Mouse (Mus musculus): Measurements from ENCODE around the gene 1700061G19Rik. TPM values are rescaled to one million over a fixed set of nuclear protein-coding genes. Genes with fewer than 3 reads are reported as not detected.
A peak's percentile ranks its signal among the peaks of the same experiment; 100 is the strongest.

Gene 1700061G19Rik
- 1 to 10 TPM in 1 of 2 experiments, under 1 TPM in 1; 0.83 to 2.9 TPM for total RNA-seq (2021)
- long read RNA-seq, experiment 1, partial matches to known transcripts = 1 of 1 reads
- long read RNA-seq, experiment 1, other reads (novel, unspliced or antisense) = 0 of 1 reads
- long read RNA-seq, experiment 2, partial matches to known transcripts = 0 of 1 reads
- long read RNA-seq, experiment 2, other reads (novel, unspliced or antisense) = 1 of 1 reads

GRCm38 (mm10) chr17:56874936-56875651, at the start of gene 1700061G19Rik:
1700061G19Rik (plus strand) TSS chr17:56875477.
- DNase-seq (ENCODE audit: low spot score in 2 of 2) = no peak

GRCm38 (mm10) chr17:56826718-56827117, 48.6 kb upstream of the 1700061G19Rik start:
- DNase-seq (ENCODE audit: low spot score in 2 of 2) = no peak

DNA sequence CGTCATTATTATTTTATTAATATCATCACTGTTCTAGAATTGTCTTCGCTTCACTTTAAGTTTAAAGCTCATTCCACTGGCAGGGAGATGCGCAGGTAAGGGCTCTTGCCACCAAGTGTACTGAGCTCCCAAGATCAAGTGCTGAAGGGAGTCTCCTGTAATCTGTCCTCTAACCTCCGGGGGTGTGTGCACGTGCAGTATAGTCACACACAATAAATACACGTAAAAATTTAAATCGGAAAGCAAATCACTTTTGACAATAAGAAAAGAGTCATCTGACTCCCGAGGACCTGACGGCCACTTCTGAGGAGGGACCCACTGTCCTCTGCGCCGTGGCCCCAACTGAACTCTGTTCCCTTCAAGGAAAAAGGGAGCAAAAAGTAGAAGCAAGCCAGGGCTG, 46.1 kb upstream of the 1700061G19Rik start:
- no peak for DNase-seq (ENCODE audit: low spot score in 2 of 2)

- DNase-seq (ENCODE audit: low spot score in 2 of 2) = no peak
These were observed 45.5 kb upstream of the 1700061G19Rik start for GRCm38 (mm10) chr17:56829795-56830194.

- DNase-seq (ENCODE audit: low spot score in 2 of 2) = no peak
These were observed 44.7 kb upstream of the 1700061G19Rik start, which contains the start of gene Rfx2 for GRCm38 (mm10) chr17:56830411-56831110. Rfx2 (minus strand) TSS chr17:56831013.

DNA sequence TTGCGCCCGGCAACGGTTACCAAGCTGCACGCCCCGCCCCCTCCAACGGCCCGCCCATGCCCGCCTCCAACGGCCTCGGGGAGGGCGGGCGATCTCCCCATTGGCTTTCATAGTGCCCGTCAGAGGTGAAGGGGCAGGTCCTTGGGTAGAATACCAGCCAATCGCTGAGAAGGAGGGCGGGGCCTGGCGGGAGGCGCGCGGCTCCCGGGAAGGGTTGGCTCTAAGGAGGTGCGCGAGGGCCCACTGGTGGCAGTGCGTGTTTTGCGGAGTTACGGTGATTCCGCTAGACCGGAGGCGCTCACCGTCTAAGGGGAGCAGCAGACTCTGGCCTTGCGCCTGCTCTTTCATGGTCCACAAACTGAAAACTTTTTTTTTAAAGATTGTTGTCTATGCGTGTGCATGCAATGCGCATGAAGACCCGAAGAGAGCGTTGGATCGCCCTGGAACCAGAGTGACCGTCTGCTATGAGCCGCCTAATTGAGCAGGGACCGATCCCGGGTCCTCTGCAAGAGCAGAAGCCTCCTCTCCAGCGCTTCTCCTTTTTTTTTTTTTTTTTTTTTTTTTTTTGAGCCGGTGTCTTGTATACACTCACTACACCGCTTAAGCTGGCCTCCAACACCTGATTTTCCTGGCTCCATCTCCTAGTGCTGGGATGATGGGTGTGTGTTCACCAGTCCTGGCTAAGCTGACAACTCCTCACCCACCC, 44.0 kb upstream of the 1700061G19Rik start:
- DNase-seq (ENCODE audit: low spot score in 2 of 2) = peak; percentile 95 to 98

DNA sequence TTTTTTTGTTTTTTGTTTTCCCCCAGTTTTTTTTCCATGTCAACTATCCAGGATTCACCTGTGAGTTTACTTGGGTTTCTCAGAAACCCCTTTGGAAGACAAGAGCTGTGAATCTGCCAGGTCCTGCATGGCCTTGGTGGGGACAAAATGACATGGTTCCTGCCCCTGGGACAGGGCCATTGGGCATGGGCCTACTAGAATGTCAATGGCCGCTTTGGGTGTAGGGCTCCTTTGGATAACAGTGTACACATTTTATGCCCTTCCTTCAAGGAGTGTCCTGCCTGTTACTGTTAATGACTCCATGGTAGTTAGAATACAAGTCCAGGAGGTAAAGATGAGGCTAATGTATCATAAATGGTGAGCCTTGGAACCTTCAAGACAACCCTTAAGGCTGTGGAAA, 42.4 kb upstream of the 1700061G19Rik start:
- DNase-seq (ENCODE audit: low spot score in 2 of 2) = no peak

- no peak for DNase-seq (ENCODE audit: low spot score in 2 of 2)
These were observed 41.9 kb upstream of the 1700061G19Rik start for GRCm38 (mm10) chr17:56833381-56833780.

DNA sequence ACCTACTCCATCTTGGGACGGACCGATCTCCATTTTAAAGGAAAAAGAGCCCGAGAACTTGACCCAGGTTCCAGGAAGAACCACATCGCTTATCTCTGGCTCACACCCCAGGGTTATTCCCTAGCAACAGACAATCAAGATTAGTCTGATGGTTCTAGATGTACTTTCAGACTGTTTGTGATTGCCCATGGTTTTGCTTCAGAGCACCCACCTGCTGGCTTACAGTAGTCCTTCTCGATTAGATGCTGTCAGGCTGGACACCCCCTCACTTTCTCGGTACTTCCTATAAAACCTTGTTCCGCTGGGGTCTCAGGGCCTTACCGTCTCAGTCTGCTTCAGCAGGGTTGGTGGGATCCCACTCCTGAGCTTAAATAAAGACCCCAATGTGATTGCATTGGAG, 38.9 kb upstream of the 1700061G19Rik start:
- DNase-seq (ENCODE audit: low spot score in 2 of 2) = no peak

DNA sequence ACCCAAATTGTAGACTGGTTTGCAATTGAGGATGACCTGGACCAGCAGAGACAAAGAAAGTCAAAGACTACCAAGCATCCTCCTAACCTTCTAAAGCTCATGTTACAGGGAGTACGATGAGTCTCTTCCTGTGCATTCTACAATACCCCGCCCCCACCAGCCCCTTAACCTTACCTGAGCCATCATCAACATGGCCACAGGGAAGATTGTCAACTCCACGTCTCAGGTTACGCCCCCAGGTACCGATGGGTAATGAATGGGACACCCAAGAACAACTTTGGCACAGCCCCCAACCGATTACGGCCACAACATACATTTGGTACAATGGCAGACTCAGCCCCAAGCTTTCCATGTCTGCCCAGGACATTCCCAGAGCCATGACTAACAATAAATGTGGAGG, 34.8 kb upstream of the 1700061G19Rik start:
- no peak for DNase-seq (ENCODE audit: low spot score in 2 of 2)

- no peak for DNase-seq (ENCODE audit: low spot score in 2 of 2)
These were observed 33.1 kb upstream of the 1700061G19Rik start for GRCm38 (mm10) chr17:56842173-56842572.

DNA sequence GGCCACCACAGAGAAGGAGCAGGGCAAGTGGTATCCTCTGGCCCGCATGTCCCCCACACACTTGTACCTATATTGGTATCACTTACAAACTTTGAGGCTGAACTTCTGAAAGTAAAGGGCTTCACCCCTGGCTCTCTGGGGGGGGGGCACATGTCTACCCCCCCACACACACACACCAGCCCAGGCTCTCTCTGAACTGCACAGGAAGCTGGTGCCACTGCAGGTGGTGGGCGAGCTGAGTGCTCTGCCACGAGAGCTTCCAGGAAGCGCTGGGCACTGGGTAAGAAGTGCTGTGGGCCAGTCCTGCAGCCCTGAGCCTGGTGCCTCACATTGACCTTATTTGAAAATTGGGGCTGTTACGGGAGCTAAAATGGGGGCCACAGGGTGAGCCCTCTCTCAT, 31.6 kb upstream of the 1700061G19Rik start:
- no peak for DNase-seq (ENCODE audit: low spot score in 2 of 2)

DNA sequence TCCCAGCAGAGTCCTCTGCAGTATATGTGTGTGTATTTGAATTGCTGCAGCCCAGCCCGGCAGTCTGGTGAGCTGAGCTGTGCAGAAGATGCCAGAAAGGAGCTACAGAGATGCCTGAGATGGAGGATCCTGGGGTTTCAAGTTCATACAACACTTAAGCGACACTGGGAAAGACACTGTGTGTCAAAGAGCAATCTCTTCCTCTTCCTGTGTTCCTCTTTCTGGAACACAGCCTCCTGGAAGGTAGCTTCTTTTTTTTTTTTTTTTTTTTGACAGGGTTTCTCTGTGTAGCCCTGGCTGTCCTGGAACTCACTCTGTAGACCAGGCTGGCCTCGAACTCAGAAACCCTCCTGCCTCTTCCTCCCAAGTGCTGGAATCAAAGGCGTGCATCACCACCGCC, 26.5 kb upstream of the 1700061G19Rik start:
- no peak for DNase-seq (ENCODE audit: low spot score in 2 of 2)

- DNase-seq (ENCODE audit: low spot score in 2 of 2) = no peak
These were observed 25.6 kb upstream of the 1700061G19Rik start for GRCm38 (mm10) chr17:56849710-56850109.

- no peak for DNase-seq (ENCODE audit: low spot score in 2 of 2)
These were observed 24.1 kb upstream of the 1700061G19Rik start for GRCm38 (mm10) chr17:56851167-56851566.

GRCm38 (mm10) chr17:56855421-56855820, 19.9 kb upstream of the 1700061G19Rik start:
- DNase-seq (ENCODE audit: low spot score in 2 of 2) = no peak

- DNase-seq (ENCODE audit: low spot score in 2 of 2) = peak; percentile 73 to 74
These were observed 17.1 kb upstream of the 1700061G19Rik start for GRCm38 (mm10) chr17:56858216-56858615.

GRCm38 (mm10) chr17:56858922-56859321, 16.4 kb upstream of the 1700061G19Rik start:
- DNase-seq (ENCODE audit: low spot score in 2 of 2) = no peak

DNA sequence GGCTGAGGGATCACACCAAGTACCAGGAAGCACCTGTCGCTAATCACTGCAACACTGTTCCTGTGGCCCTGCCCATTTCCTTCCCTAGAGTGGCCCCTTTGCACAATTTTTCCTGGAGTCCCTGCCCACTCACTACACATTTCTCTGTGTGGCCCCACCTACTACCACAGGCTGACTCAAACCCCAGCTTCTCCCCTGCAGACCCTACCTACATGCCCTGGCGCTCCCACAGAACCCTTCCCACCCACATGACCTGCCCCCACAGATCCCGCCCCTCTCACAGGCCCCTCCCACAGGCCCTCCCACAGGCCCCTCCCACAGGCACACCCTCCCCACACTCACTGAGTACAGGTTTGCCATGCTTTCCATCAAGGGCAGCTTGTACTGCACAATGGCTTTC, 14.1 kb upstream of the 1700061G19Rik start:
- no peak for DNase-seq (ENCODE audit: low spot score in 2 of 2)

DNA sequence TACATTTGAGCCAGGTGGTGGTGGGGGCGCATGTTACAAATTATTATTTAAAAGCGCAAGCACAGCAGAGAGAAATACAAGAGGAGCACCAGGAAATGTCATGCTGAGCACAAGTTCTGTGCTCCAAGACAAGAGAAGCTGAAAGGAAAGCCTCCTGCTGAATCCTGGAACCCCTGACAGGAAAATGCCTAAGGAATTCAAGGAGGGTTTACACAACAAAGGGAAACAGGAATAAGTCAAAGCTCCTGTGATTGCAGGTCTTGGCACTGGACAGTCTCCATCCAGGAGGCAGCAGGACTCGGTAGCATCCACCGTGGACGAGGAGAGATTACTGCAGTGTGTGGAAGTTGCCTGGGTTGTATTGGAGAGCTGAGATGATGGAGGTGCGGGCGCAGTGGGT, 9.2 kb upstream of the 1700061G19Rik start:
- DNase-seq (ENCODE audit: low spot score in 2 of 2) = no peak

- DNase-seq (ENCODE audit: low spot score in 2 of 2) = no peak
These were observed 5.7 kb upstream of the 1700061G19Rik start for GRCm38 (mm10) chr17:56869481-56869977.

All from adrenal gland, adult 18-20 months (tissue).